Mouse (Mus musculus): ENCODE measurements around the gene Def8.

DNA sequence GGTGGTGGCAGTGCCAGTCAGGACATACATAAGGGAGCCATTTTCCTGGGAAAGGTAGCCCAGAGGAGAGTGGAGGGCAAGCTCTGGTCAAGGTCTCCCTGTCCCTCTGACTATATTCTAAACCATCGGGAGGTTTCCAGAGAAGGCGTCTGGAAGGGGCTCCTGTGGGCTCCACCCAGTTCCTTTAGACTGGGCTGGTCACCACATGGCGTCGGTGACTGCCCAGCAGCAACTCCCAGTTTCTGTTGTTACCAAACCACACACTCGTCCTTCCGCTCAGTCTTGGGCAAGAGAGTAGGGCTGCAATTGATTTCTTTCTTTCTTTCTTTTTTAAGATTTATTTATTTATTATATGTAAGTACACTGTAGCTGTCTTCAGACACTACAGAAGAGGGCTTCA, 20.8 kb downstream of the Def8 start:
- no peak for TF ChIP-seq CTCF (IDR thresholded peaks at IDR 0.05; ENCODE audit: low read depth, low read length)
- TF ChIP-seq POLR2A (IDR thresholded peaks at IDR 0.05; ENCODE audit: extremely low read depth, insufficient read depth, low read length): no peak

Data from liver, adult 2 months (tissue).